Mouse (Mus musculus): ENCODE data around the gene Zc3h12c. TPM values are rescaled to one million over a fixed set of nuclear protein-coding genes. Genes with fewer than 3 reads are reported as not detected.
A peak's percentile ranks its signal among the peaks of the same experiment; 100 is the strongest.

Gene Zc3h12c
- polyA plus RNA-seq, 1 experiment = 0.22 TPM

GRCm38 (mm10) chr9:52168686-52169270 is 406 bp upstream of the Zc3h12c start:
- Histone ChIP-seq H3K36me3 (replicated peaks; ENCODE audit: low read length) (peaks cover 8% of the 10 kb centered on the region), H3K4me1 (peaks cover 67% of the 10 kb centered on the region), H3K9me3 (no peaks in the 10 kb centered on the region), H3K4me3 (replicated peaks) (peak overlapping the region; percentile 99), H3K27me3 (replicated peaks) (no peaks in the 10 kb centered on the region)
- no peak for TF ChIP-seq FLI1 (IDR thresholded peaks at IDR 0.05; ENCODE audit: low read length)
- TF ChIP-seq GATA1 (IDR thresholded peaks at IDR 0.05; ENCODE audit: borderline replicate concordance, low read length) = no peak

GRCm38 (mm10) chr9:52167506-52167862 is 888 bp downstream of the Zc3h12c start:
- H3K9me3 ChIP-seq = no peaks in the 10 kb centered on the region
- peak overlapping the region; percentile 99 for H3K4me3 ChIP-seq (replicated peaks)
- no peaks in the 10 kb centered on the region for H3K27me3 ChIP-seq (replicated peaks)
- peaks cover 14% of the 10 kb centered on the region for H3K36me3 ChIP-seq (replicated peaks; ENCODE audit: low read length)
- peaks cover 60% of the 10 kb centered on the region for H3K4me1 ChIP-seq
- TF ChIP-seq FLI1 (IDR thresholded peaks at IDR 0.05; ENCODE audit: low read length) (no peak), GATA1 (IDR thresholded peaks at IDR 0.05; ENCODE audit: borderline replicate concordance, low read length) (no peak)

- peak overlapping the region; percentile 99 for H3K4me3 ChIP-seq (replicated peaks)
- peaks cover 58% of the 10 kb centered on the region for H3K4me1 ChIP-seq
- no peaks in the 10 kb centered on the region for H3K27me3 ChIP-seq (replicated peaks)
- no peak for TF ChIP-seq FLI1 (IDR thresholded peaks at IDR 0.05; ENCODE audit: low read length)
- TF ChIP-seq GATA1 (IDR thresholded peaks at IDR 0.05; ENCODE audit: borderline replicate concordance, low read length) = no peak
- no peaks in the 10 kb centered on the region for H3K9me3 ChIP-seq
- peaks cover 16% of the 10 kb centered on the region for H3K36me3 ChIP-seq (replicated peaks; ENCODE audit: low read length)
These were observed 1.3 kb downstream of the Zc3h12c start for GRCm38 (mm10) chr9:52167084-52167483.

- Histone ChIP-seq H3K4me1 (peaks cover 48% of the 10 kb centered on the region), H3K9me3 (peaks cover 5% of the 10 kb centered on the region), H3K4me3 (replicated peaks) (no peak overlapping the region), H3K27me3 (replicated peaks) (no peaks in the 10 kb centered on the region), H3K36me3 (replicated peaks; ENCODE audit: low read length) (peaks cover 22% of the 10 kb centered on the region)
- TF ChIP-seq GATA1 (IDR thresholded peaks at IDR 0.05; ENCODE audit: borderline replicate concordance, low read length) = no peak
- no peak for TF ChIP-seq FLI1 (IDR thresholded peaks at IDR 0.05; ENCODE audit: low read length)
These were observed 2.7 kb downstream of the Zc3h12c start for GRCm38 (mm10) chr9:52165706-52166090.

GRCm38 (mm10) chr9:52165076-52165705 is 3.2 kb downstream of the Zc3h12c start:
- Histone ChIP-seq H3K9me3 (peaks cover 6% of the 10 kb centered on the region), H3K4me1 (peaks cover 46% of the 10 kb centered on the region), H3K4me3 (replicated peaks) (no peak overlapping the region), H3K36me3 (replicated peaks; ENCODE audit: low read length) (peaks cover 24% of the 10 kb centered on the region), H3K27me3 (replicated peaks) (no peaks in the 10 kb centered on the region)
- TF ChIP-seq GATA1 (IDR thresholded peaks at IDR 0.05; ENCODE audit: borderline replicate concordance, low read length) (no peak), FLI1 (IDR thresholded peaks at IDR 0.05; ENCODE audit: low read length) (no peak)

- Histone ChIP-seq H3K4me3 (replicated peaks) (no peak overlapping the region), H3K36me3 (replicated peaks; ENCODE audit: low read length) (peaks cover 33% of the 10 kb centered on the region), H3K9me3 (peaks cover 6% of the 10 kb centered on the region), H3K27me3 (replicated peaks) (no peaks in the 10 kb centered on the region), H3K4me1 (peaks cover 45% of the 10 kb centered on the region)
- TF ChIP-seq FLI1 (IDR thresholded peaks at IDR 0.05; ENCODE audit: low read length) = no peak
- TF ChIP-seq GATA1 (IDR thresholded peaks at IDR 0.05; ENCODE audit: borderline replicate concordance, low read length) = no peak
These were observed 7.9 kb downstream of the Zc3h12c start for GRCm38 (mm10) chr9:52160512-52160911.

GRCm38 (mm10) chr9:52158561-52158960 is 9.8 kb downstream of the Zc3h12c start:
- Histone ChIP-seq H3K36me3 (replicated peaks; ENCODE audit: low read length) (peaks cover 28% of the 10 kb centered on the region), H3K9me3 (peaks cover 6% of the 10 kb centered on the region), H3K4me3 (replicated peaks) (no peak overlapping the region), H3K27me3 (replicated peaks) (no peaks in the 10 kb centered on the region), H3K4me1 (peaks cover 52% of the 10 kb centered on the region)
- TF ChIP-seq GATA1 (IDR thresholded peaks at IDR 0.05; ENCODE audit: borderline replicate concordance, low read length) = no peak
- TF ChIP-seq FLI1 (IDR thresholded peaks at IDR 0.05; ENCODE audit: low read length) = no peak

GRCm38 (mm10) chr9:52155417-52155816 is 13.0 kb downstream of the Zc3h12c start:
- Histone ChIP-seq H3K9me3 (no peaks in the 10 kb centered on the region), H3K27me3 (replicated peaks) (no peaks in the 10 kb centered on the region), H3K4me1 (peaks cover 45% of the 10 kb centered on the region), H3K4me3 (replicated peaks) (no peak overlapping the region), H3K36me3 (replicated peaks; ENCODE audit: low read length) (peaks cover 19% of the 10 kb centered on the region)
- no peak for TF ChIP-seq GATA1 (IDR thresholded peaks at IDR 0.05; ENCODE audit: borderline replicate concordance, low read length)
- TF ChIP-seq FLI1 (IDR thresholded peaks at IDR 0.05; ENCODE audit: low read length) = no peak

GRCm38 (mm10) chr9:52154253-52154652 is 14.1 kb downstream of the Zc3h12c start:
- Histone ChIP-seq H3K4me1 (peaks cover 37% of the 10 kb centered on the region), H3K4me3 (replicated peaks) (no peak overlapping the region), H3K36me3 (replicated peaks; ENCODE audit: low read length) (peaks cover 15% of the 10 kb centered on the region), H3K27me3 (replicated peaks) (no peaks in the 10 kb centered on the region), H3K9me3 (no peaks in the 10 kb centered on the region)
- TF ChIP-seq FLI1 (IDR thresholded peaks at IDR 0.05; ENCODE audit: low read length) (no peak), GATA1 (IDR thresholded peaks at IDR 0.05; ENCODE audit: borderline replicate concordance, low read length) (no peak)

- Histone ChIP-seq H3K9me3 (no peaks in the 10 kb centered on the region), H3K27me3 (replicated peaks) (no peaks in the 10 kb centered on the region), H3K36me3 (replicated peaks; ENCODE audit: low read length) (peaks cover 19% of the 10 kb centered on the region), H3K4me1 (peaks cover 38% of the 10 kb centered on the region), H3K4me3 (replicated peaks) (no peak overlapping the region)
- TF ChIP-seq GATA1 (IDR thresholded peaks at IDR 0.05; ENCODE audit: borderline replicate concordance, low read length) = no peak
- TF ChIP-seq FLI1 (IDR thresholded peaks at IDR 0.05; ENCODE audit: low read length) = no peak
These were observed 16.1 kb downstream of the Zc3h12c start for GRCm38 (mm10) chr9:52152076-52152826.

Data from megakaryocyte, embryonic 14.5 days (primary cell).